Mouse (Mus musculus): ENCODE measurements around the gene Pou3f3. TPM values are rescaled to one million over a fixed set of nuclear protein-coding genes. Genes with fewer than 3 reads are reported as not detected.
A peak's percentile ranks its signal among the peaks of the same experiment; 100 is the strongest.

Gene Pou3f3
- 19.0 and 21.3 TPM in 2 replicates for polyA plus RNA-seq (2015; fragmentation: Nextera tagmentation; extraction: Ambion mirVana)

DNA sequence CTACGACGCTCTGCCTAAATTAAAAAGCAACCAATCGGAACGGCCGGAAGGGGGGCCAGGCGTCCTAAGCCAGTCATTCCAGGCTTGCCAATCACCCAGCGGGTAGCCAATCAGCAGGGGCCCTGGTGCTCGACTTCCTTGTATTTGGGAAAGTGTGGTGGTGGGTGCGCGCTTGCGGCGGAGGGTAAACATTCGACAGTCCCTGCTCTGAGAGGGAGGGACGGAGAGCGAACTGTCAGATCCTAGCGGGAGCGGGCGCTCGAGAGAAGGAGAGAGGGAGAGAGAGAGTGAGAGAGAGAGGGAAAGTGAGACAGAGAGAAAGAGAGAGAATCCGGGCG lies at the start of gene Pou3f3:
Pou3f3 (plus strand) TSS at position 191 of the 338 bp plus-strand sequence.
- Histone ChIP-seq H3K4me3 (peak within 1 kb of the TSS; percentile 88), H3K9ac (peak within 1 kb of the TSS; percentile 93), H3K36me3 (replicated peaks) (no peaks in the 10 kb centered on the region), H3K27ac (peak within 1 kb of the TSS; percentile 99), H3K27me3 (replicated peaks) (no peaks in the 10 kb centered on the region), H3K4me2 (peak within 1 kb of the TSS; percentile 94), H3K4me1 (peaks cover 9% of the 10 kb centered on the region; the same call in 1 of the 2 replicates), H3K9me3 (no peaks in the 10 kb centered on the region)
- WGBS = 0% methylated on average over 21 of the region's 21 CpGs
- peak; percentile 92 for ATAC-seq (replicated peaks)

DNA sequence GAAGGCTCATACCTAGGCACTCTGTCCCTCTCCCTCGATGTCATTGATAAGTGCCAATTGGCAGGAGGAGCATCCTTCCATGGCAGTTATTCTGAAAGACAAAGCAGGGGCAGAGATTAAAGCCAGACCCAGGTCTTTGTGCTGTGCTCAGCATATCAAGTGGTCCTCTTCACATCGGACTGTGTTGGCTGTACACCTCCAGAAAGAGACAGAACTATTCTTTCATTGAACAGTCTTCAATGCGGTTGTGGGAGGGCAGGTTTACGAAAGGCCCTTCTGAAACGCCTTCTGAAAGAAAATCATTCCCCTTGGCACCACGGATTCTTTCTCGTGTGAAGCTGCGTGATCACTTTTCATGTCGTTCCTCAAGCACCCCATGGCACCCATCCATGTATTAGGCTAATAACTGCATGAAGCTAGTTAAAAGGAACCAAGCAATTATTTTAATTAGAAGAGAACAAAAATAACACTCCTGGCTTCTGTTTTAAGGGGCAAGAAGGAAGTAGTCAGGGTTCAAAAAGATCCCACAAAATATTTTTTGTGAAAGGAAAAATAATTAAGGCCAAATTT lies 47.1 kb upstream of the Pou3f3 start:
- Histone ChIP-seq H3K9me3 (no peaks in the 10 kb centered on the region), H3K9ac (no peak overlapping the region), H3K27ac (no peak overlapping the region), H3K4me1 (no peaks in the 10 kb centered on the region), H3K4me2 (no peak overlapping the region), H3K36me3 (replicated peaks) (no peaks in the 10 kb centered on the region; the same call in 1 of the 2 replicates), H3K4me3 (no peak overlapping the region), H3K27me3 (replicated peaks) (no peaks in the 10 kb centered on the region)
- WGBS = 83% methylated on average over 9 of the region's 9 CpGs
- ATAC-seq (replicated peaks) = 0 out of 2 replicates have a peak, but pooled peaks have one; percentile 48

DNA sequence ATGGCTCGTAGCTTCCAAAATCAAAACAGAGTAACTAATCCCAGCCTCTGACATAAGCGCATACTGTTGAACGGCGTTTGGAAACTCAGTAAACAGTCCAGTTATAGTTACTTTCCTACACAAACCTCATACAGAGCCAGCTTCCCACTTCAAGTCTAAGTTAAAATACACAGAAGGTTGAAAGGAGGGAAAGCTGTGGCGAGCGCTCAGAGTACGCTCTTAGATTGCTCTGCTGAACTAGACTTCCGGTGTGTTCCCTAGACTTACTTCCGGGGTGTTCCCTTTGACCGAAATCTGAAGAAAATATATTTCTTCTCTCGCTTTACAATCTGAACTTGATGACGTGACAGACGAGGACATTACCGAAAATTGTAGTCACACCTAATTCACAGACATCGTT lies 44.1 kb upstream of the Pou3f3 start:
- no peak for ATAC-seq (replicated peaks)
- no peak overlapping the region for H3K27ac ChIP-seq
- WGBS = 91% methylated on average over 15 of the region's 15 CpGs

DNA sequence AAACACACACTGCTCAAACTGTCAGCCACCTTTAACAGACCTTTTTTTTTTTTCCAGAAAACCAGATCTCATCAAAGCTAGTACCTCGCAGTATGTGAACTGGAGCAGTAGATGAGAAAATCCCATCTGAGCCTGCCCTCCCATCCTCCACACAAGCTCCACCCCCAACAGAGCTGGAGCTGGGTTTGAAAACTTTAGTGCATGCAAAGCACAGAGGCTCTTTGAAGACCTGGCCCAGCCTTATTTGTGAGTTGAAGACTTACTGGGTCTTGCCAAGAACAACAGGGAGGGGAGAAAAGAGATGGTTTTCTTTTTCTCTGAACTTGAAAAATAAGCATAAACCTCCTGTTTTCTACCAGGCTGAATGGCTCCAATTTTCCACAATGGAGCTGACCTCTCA lies 28.0 kb upstream of the Pou3f3 start:
- Histone ChIP-seq H3K27me3 (replicated peaks) (no peaks in the 10 kb centered on the region), H3K4me2 (no peak overlapping the region), H3K9ac (no peak overlapping the region), H3K27ac (no peak overlapping the region), H3K4me1 (no peaks in the 10 kb centered on the region), H3K4me3 (no peak overlapping the region), H3K36me3 (replicated peaks) (peaks cover 6% of the 10 kb centered on the region; the same call in 1 of the 2 replicates), H3K9me3 (no peaks in the 10 kb centered on the region)
- 71% methylated on average over 1 of the region's 1 CpGs for WGBS
- ATAC-seq (replicated peaks) = no peak

More for the DNA sequence above, 44.1 kb upstream of the Pou3f3 start:
- Histone ChIP-seq H3K27me3 (replicated peaks) (no peaks in the 10 kb centered on the region), H3K9me3 (no peaks in the 10 kb centered on the region), H3K4me3 (no peak overlapping the region), H3K9ac (no peak overlapping the region), H3K4me1 (no peaks in the 10 kb centered on the region), H3K4me2 (no peak overlapping the region), H3K36me3 (replicated peaks) (no peaks in the 10 kb centered on the region; the same call in 1 of the 2 replicates)

DNA sequence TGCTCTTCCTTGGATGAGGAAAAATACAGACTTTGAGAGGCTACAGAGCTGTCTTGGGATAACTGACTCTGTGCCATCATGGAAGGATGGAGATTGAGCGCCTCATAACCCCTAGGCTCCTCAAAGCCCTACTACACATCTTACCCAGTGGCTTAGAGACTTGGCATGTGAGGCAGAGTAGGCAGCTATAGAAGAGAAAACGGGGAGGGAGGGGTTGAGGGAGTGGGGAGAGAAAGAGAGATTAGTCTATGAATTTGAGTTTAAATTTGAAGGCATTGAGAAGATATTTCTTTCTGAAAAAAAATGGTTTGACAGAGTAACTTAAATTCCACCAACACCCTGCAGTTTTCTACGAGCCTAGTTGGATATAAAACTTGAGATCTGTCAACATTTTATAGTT lies 14.9 kb upstream of the Pou3f3 start:
- no peaks in the 10 kb centered on the region for H3K36me3 ChIP-seq (replicated peaks)
- H3K9me3 ChIP-seq = no peaks in the 10 kb centered on the region
- no peak overlapping the region for H3K4me3 ChIP-seq
- H3K9ac ChIP-seq = no peak overlapping the region
- no peak for ATAC-seq (replicated peaks)
- H3K27ac ChIP-seq = no peak overlapping the region
- H3K27me3 ChIP-seq (replicated peaks) = no peaks in the 10 kb centered on the region
- peaks cover 36% of the 10 kb centered on the region for H3K4me1 ChIP-seq
- 75% methylated on average over 3 of the region's 3 CpGs for WGBS
- H3K4me2 ChIP-seq = no peak overlapping the region

DNA sequence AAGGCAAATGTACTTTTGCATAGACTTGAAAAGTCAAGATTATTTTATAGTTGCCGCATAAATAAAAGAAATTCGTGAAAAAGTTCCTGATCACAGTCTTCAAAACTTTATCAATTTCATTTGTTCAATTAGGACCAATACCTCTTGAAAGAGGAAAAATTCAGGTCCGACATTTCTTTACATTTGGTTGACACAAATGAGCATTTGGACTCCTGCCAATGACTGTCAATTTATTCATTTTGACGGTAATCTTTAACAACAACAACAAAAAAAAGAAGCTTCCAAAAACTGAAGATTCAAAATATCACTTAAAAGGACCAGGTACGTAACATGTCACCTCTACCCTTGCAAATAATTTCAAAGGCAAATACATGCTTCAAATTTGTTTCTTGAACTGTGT lies 13.8 kb upstream of the Pou3f3 start:
- no peak for ATAC-seq (replicated peaks)
- Histone ChIP-seq H3K4me1 (peaks cover 42% of the 10 kb centered on the region), H3K4me2 (no peak overlapping the region), H3K9ac (no peak overlapping the region), H3K36me3 (replicated peaks) (no peaks in the 10 kb centered on the region), H3K9me3 (no peaks in the 10 kb centered on the region), H3K27ac (no peak overlapping the region), H3K27me3 (replicated peaks) (no peaks in the 10 kb centered on the region), H3K4me3 (no peak overlapping the region)
- WGBS = 55% methylated on average over 5 of the region's 5 CpGs

DNA sequence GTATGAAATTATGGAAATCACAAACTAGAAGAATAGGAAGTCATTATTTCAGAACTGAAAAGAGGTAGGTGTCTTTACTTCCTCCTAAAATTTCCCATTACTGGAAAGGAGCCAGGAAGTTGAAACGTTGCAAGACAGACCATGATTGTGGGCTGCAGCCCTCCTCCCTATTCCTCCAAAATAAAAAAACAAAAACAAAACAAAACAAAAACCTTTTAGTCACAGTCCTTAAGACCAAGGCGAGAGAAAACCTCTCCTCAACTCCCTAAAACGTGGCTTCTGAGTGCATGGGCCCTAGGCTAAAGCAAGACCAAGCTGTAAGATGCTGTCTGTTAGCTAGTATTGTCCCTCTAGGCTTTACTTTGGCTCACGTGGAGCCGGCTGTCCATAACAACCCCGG lies 11.7 kb upstream of the Pou3f3 start:
- no peaks in the 10 kb centered on the region for H3K27me3 ChIP-seq (replicated peaks)
- H3K4me2 ChIP-seq = peak overlapping the region; percentile 94
- WGBS = 5% methylated on average over 6 of the region's 6 CpGs
- peaks cover 48% of the 10 kb centered on the region for H3K4me1 ChIP-seq
- H3K4me3 ChIP-seq = peak overlapping the region; percentile 88
- no peaks in the 10 kb centered on the region for H3K36me3 ChIP-seq (replicated peaks)
- no peaks in the 10 kb centered on the region for H3K9me3 ChIP-seq
- H3K27ac ChIP-seq = peak overlapping the region; percentile 96
- H3K9ac ChIP-seq = peak overlapping the region; percentile 77
- ATAC-seq (replicated peaks) = no peak; the same call in 1 of the 2 replicates

DNA sequence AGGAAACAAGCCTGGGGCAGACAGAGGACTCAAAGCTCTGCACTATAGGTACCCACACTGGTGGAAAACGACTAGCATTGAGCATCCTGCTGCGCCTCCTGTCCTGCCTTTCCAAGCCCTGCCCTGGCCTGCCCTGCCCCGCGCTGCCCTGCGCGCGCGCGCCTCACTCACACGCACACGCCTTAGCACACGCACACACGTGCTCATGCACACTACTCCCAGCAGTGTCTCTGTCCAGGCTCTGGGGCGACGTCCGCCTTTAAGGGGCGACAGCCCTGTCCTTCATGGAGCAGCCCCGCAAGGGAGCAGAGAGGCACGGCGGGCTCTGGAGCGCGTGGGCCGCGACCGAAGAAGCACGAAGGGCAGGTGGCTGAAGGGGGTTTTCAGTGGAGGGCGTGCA lies 11.2 kb upstream of the Pou3f3 start:
- Histone ChIP-seq H3K4me1 (peaks cover 53% of the 10 kb centered on the region), H3K27ac (peak overlapping the region; percentile 96), H3K9me3 (no peaks in the 10 kb centered on the region), H3K27me3 (replicated peaks) (no peaks in the 10 kb centered on the region), H3K9ac (peak overlapping the region; percentile 77), H3K4me2 (peak overlapping the region; percentile 94), H3K4me3 (peak overlapping the region; percentile 88), H3K36me3 (replicated peaks) (no peaks in the 10 kb centered on the region)
- WGBS = under 1% methylated on average over 27 of the region's 27 CpGs
- ATAC-seq (replicated peaks) = peak; percentile 72

DNA sequence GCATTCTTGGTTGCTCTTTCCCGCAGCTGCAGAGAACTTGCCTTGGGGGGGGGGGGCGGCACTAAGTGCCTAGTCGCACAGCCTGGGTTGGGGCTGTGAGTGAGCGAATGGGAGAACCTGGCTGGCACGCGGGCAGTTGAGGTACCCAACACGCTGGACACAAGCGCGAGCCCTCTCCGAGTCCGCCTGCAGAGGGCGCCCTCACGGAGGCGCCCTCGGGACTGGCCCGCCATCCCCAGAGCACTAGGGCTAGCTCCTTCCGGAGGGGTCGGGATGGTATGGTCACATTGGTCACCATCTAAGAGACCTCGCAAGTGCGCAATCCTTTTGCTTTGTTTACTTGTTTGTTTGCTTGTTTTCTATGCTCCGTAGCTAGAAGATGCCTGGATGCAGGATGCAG lies 10.8 kb upstream of the Pou3f3 start:
- peak; percentile 59 for ATAC-seq (replicated peaks)
- peak overlapping the region; percentile 77 for H3K9ac ChIP-seq

DNA sequence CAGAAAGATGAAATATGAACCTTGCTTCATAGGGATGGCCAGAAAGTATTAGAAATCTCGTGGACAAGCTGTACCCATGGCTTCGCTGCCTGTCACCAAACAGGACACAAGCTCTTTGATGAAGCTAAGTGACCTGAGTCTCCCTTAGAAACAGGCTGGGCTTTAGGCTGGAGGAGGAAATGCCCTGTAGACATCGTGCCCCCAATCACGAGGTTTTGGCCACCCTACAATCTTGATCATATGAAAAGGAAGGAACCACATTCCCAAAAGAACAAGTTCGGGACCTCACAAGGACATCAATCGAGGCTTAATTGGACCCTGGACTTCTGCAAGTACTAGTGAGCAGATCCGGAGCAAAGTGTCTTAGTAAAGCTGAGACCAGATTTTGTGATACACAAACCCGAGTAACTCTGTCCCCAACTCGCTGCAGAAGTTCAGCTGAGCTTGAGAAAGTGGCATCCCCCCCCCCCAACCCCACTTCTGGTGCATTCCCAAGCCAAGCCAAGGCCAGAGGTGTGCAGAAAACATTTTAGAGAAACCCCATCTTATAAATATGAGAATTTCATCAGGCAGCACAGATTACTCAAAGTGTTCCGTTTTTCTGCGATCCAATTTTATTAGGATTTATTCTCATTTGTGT lies 10.1 kb upstream of the Pou3f3 start:
- peaks cover 61% of the 10 kb centered on the region for H3K4me1 ChIP-seq

More for the DNA sequence above, 10.8 kb upstream of the Pou3f3 start:
- peak overlapping the region; percentile 96 for H3K27ac ChIP-seq
- peak overlapping the region; percentile 94 for H3K4me2 ChIP-seq
- no peaks in the 10 kb centered on the region for H3K9me3 ChIP-seq
- H3K4me3 ChIP-seq = peak overlapping the region; percentile 88
- peaks cover 54% of the 10 kb centered on the region for H3K4me1 ChIP-seq
- no peaks in the 10 kb centered on the region for H3K36me3 ChIP-seq (replicated peaks)
- WGBS = under 1% methylated on average over 19 of the region's 21 CpGs
- H3K27me3 ChIP-seq (replicated peaks) = no peaks in the 10 kb centered on the region

DNA sequence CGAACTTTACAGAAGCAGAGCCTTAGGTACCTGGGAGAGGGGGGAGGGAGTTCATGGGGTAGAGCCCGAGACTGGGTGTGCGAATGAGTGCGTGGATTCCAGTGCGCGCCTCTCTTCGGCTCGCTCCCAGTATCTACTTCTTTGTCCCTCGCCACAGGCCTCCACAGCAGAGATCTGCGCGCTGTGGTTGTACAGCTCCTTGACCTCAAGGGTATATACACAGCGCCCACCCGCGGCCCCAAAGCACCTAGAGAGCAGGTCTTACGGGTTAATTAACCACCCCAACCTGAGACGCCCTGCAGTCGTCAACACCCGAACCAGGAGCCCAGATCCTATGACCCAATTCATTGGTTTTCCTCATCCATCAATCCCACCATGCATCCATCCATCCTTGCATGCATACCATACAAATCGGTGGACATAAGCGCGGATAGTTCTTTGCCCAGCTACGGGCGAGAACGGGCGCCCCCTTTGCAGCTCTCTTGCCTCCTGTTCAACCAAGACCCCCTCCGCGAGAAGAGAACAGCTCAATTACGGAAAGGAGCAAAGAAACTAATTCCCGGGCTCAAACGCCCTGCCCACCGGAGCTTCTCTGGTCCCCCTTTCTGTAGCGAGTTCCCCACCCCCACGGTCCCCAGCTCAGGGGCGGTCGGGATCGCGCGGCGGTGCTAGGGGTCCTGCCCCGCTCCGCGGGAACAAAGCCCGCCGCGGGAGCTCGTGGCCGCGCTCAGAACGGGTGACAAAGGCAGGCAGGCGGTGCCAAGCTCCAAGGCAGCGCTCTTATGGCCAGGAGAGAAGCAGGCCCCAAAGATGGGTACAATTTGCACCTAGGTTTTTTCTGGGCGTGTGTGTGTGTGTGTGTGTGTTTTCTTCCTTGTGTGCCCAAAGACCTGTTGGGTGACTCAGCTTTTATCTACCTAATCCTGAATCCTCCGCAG lies 9.1 kb upstream of the Pou3f3 start:
- Histone ChIP-seq H3K36me3 (replicated peaks) (no peaks in the 10 kb centered on the region), H3K4me3 (peak overlapping the region; percentile 88), H3K4me2 (peak overlapping the region; percentile 94), H3K27me3 (replicated peaks) (no peaks in the 10 kb centered on the region), H3K9ac (peak overlapping the region; percentile 77), H3K9me3 (no peaks in the 10 kb centered on the region), H3K4me1 (peaks cover 65% of the 10 kb centered on the region), H3K27ac (peak overlapping the region; percentile 96)
- under 1% methylated on average over 53 of the region's 53 CpGs for WGBS
- peak; percentile 74 for ATAC-seq (replicated peaks)

More for the DNA sequence above, 10.1 kb upstream of the Pou3f3 start:
- no peaks in the 10 kb centered on the region for H3K27me3 ChIP-seq (replicated peaks)
- peak overlapping the region; percentile 96 for H3K27ac ChIP-seq
- peak overlapping the region; percentile 77 for H3K9ac ChIP-seq
- peak overlapping the region; percentile 88 for H3K4me3 ChIP-seq
- H3K4me2 ChIP-seq = peak overlapping the region; percentile 94
- H3K9me3 ChIP-seq = no peaks in the 10 kb centered on the region
- ATAC-seq (replicated peaks) = no peak
- H3K36me3 ChIP-seq (replicated peaks) = no peaks in the 10 kb centered on the region
- 4% methylated on average over 11 of the region's 11 CpGs for WGBS

DNA sequence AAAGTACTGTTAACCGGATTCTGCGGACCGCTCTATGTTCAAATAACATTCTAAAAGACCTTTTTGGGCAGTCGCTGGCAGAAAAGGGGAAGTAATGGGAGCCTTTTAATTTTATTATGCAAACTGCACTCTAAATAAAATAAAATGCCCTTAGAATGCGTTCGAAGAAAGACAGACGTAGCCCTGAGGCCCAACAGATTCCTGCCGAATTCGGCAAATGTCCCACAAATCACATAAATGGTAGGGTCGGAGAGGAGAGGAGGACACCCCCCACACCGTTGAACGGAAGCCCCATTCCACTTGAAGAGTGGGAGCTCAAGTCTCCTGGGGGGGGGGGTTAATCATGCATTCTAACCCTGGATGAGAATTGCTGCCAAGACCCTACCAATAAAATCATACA lies 8.3 kb upstream of the Pou3f3 start:
- peak overlapping the region; percentile 88 for H3K4me3 ChIP-seq
- ATAC-seq (replicated peaks) = no peak
- no peaks in the 10 kb centered on the region for H3K9me3 ChIP-seq
- WGBS = 3% methylated on average over 12 of the region's 12 CpGs
- peak overlapping the region; percentile 96 for H3K27ac ChIP-seq
- peak overlapping the region; percentile 94 for H3K4me2 ChIP-seq
- peak overlapping the region; percentile 77 for H3K9ac ChIP-seq
- no peaks in the 10 kb centered on the region for H3K36me3 ChIP-seq (replicated peaks)
- H3K27me3 ChIP-seq (replicated peaks) = no peaks in the 10 kb centered on the region
- peaks cover 70% of the 10 kb centered on the region for H3K4me1 ChIP-seq
